Mouse (Mus musculus): ENCODE measurements around the gene Slc35d2. TPM values are rescaled to one million over a fixed set of nuclear protein-coding genes. Genes with fewer than 3 reads are reported as not detected.

Gene Slc35d2
- polyA plus RNA-seq (2014; fragmentation: Illumina TruSeq; extraction: RNeasy Lipid Tissue Mini Kit (QIAGEN cat#74804); ENCODE audit: low read depth, low replicate concordance), result 10.7 TPM

GRCm38 (mm10) chr13:64128858-64129615, at the start of gene Slc35d2:
Slc35d2 (minus strand) TSS chr13:64129368.

GRCm38 (mm10) chr13:64161548-64161915, 32.4 kb upstream of the Slc35d2 start, which contains the start of gene Habp4:
Habp4 (plus strand) TSS chr13:64161824.

GRCm38 (mm10) chr13:64153083-64153682, 24.0 kb upstream of the Slc35d2 start, which contains the start of gene Zfp367:
Zfp367 (minus strand) TSS chr13:64153202.

GRCm38 (mm10) chr13:64089130-64089529, 40.0 kb downstream of the Slc35d2 start, which contains the start of gene Hsd17b3:
Hsd17b3 (minus strand) TSS chr13:64089230.

Other genes with a start within 250 kb of the Slc35d2 start
- gene Hsd17b3, start 40.1 kb downstream of the Slc35d2 start, polyA plus RNA-seq (2014; fragmentation: Illumina TruSeq; extraction: RNeasy Lipid Tissue Mini Kit (QIAGEN cat#74804); ENCODE audit: low read depth, low replicate concordance), result 1.1 TPM
- gene Zfp367, start 23.8 kb upstream of the Slc35d2 start, polyA plus RNA-seq (2014; fragmentation: Illumina TruSeq; extraction: RNeasy Lipid Tissue Mini Kit (QIAGEN cat#74804); ENCODE audit: low read depth, low replicate concordance), result 70.5 TPM
- 19.7 TPM for gene Habp4, start 32.5 kb upstream of the Slc35d2 start, polyA plus RNA-seq (2014; fragmentation: Illumina TruSeq; extraction: RNeasy Lipid Tissue Mini Kit (QIAGEN cat#74804); ENCODE audit: low read depth, low replicate concordance)
- gene Cdc14b, start 145.9 kb upstream of the Slc35d2 start, polyA plus RNA-seq (2014; fragmentation: Illumina TruSeq; extraction: RNeasy Lipid Tissue Mini Kit (QIAGEN cat#74804); ENCODE audit: low read depth, low replicate concordance), result 16.3 TPM
- 83.7 TPM for gene Aaed1, start 183.3 kb upstream of the Slc35d2 start, polyA plus RNA-seq (2014; fragmentation: Illumina TruSeq; extraction: RNeasy Lipid Tissue Mini Kit (QIAGEN cat#74804); ENCODE audit: low read depth, low replicate concordance)
- gene Ctsl, start 241.5 kb upstream of the Slc35d2 start, polyA plus RNA-seq (2014; fragmentation: Illumina TruSeq; extraction: RNeasy Lipid Tissue Mini Kit (QIAGEN cat#74804); ENCODE audit: low read depth, low replicate concordance), result 201 TPM